Mouse (Mus musculus) ES-Bruce4 (cell line): ENCODE measurements around the gene Zmat5. TPM values are rescaled to one million over a fixed set of nuclear protein-coding genes. Genes with fewer than 3 reads are reported as not detected.

ENCODE experiments used
- H3K27ac ChIP-seq: 2 replicates; pipeline ENCODE4 v1.5.1; 2012; ENCODE audit warnings: low read length, inconsistent platforms; ENCODE audit not compliant: insufficient read depth
- H3K27me3 ChIP-seq: 2 replicates; pipeline ENCODE4 v1.6.1; 2012; ENCODE audit warnings: mild to moderate bottlenecking, low read length, inconsistent platforms; ENCODE audit not compliant: control insufficient read depth, poor library complexity, insufficient read depth, severe bottlenecking
- H3K36me3 ChIP-seq: 2 replicates; pipeline ENCODE4 v1.6.1; 2012; ENCODE audit warnings: inconsistent platforms, mild to moderate bottlenecking, low read length, moderate library complexity; ENCODE audit not compliant: control insufficient read depth, poor library complexity, insufficient read depth, severe bottlenecking
- H3K4me1 ChIP-seq: one replicate; pipeline ENCODE4 v1.8.1; 2011; ENCODE audit warnings: low read length; ENCODE audit not compliant: control insufficient read depth, insufficient read depth
- H3K4me3 ChIP-seq: 2 replicates; pipeline ENCODE4 v1.5.1; 2011; ENCODE audit warnings: low read depth, mild to moderate bottlenecking, low read length
- H3K9ac ChIP-seq: 2 replicates; pipeline ENCODE4 v1.6.1; 2012; ENCODE audit warnings: low read depth, mild to moderate bottlenecking, inconsistent platforms; ENCODE audit not compliant: poor library complexity, severe bottlenecking
- H3K9me3 ChIP-seq: replicated peaks from 2 replicates; pipeline ENCODE4 v1.6.1; 2012; ENCODE audit warnings: mild to moderate bottlenecking, low read length, inconsistent platforms; ENCODE audit not compliant: control insufficient read depth, poor library complexity, insufficient read depth, severe bottlenecking
- CTCF ChIP-seq: IDR thresholded peaks from one replicate; pipeline ENCODE4 v1.8.1; 2011; ENCODE audit warnings: low read depth, low read length
- EP300 ChIP-seq: IDR thresholded peaks from 2 replicates; pipeline ENCODE4 v1.6.1; 2011; ENCODE audit warnings: low read depth, low read length; ENCODE audit not compliant: insufficient read depth
- POLR2A ChIP-seq: IDR thresholded peaks from one replicate; pipeline ENCODE4 v1.8.1; 2011; ENCODE audit warnings: low read length; ENCODE audit not compliant: insufficient read depth
- polyA plus RNA-seq: library from polyadenylated mRNA; stranded (reverse); fragments of >200 nt; gene quantifications from 2 replicates; pipeline ENCODE4 v1.2.4, GENCODE M21; 2011; ENCODE audit warnings: low read depth; ENCODE audit not compliant: missing spikeins, insufficient read depth, insufficient read length

The Zmat5 gene
- polyA plus RNA-seq = 15.3 and 19.3 TPM in 2 replicates

GRCm38 (mm10) chr11:4704072-4704964, at the start of gene Zmat5, which contains the start of gene Uqcr10:
Gene Zmat5, plus strand, starts transcription at chr11:4704678.
Gene Uqcr10, minus strand, starts transcription at chr11:4704342.
- Histone ChIP-seq H3K36me3 (peaks cover 17% of the 10 kb centered on the region), H3K9me3 (no peaks in the 10 kb centered on the region), H3K9ac (peak within 1 kb of the TSS; percentile 72), H3K4me3 (peak within 1 kb of the TSS; percentile 92), H3K4me1 (no peaks in the 10 kb centered on the region), H3K27me3 (no peaks in the 10 kb centered on the region), H3K27ac (peak within 1 kb of the TSS; percentile 84)
- TF ChIP-seq POLR2A = peak; percentile 95
- TF ChIP-seq CTCF = no peak
- TF ChIP-seq EP300 = no peak

- peaks cover 9% of the 10 kb centered on the region for H3K36me3 ChIP-seq
- H3K27me3 ChIP-seq = no peaks in the 10 kb centered on the region
- no peak for TF ChIP-seq EP300
- no peak for TF ChIP-seq CTCF
- no peak for TF ChIP-seq POLR2A
Measured at GRCm38 (mm10) chr11:4659818-4660217, 44.7 kb upstream of the Zmat5 start.

GRCm38 (mm10) chr11:4660309-4661025, 44.0 kb upstream of the Zmat5 start:
- H3K4me1 ChIP-seq = peaks cover 1% of the 10 kb centered on the region
- no peaks in the 10 kb centered on the region for H3K9me3 ChIP-seq
- TF ChIP-seq EP300 = no peak
- TF ChIP-seq POLR2A = no peak
- no peak for TF ChIP-seq CTCF
- no peak overlapping the region for H3K4me3 ChIP-seq
- H3K27ac ChIP-seq = no peak overlapping the region
- H3K27me3 ChIP-seq = no peaks in the 10 kb centered on the region
- peaks cover 9% of the 10 kb centered on the region for H3K36me3 ChIP-seq
- no peak overlapping the region for H3K9ac ChIP-seq

More at GRCm38 (mm10) chr11:4659818-4660217, 44.7 kb upstream of the Zmat5 start:
- H3K4me1 ChIP-seq = peaks cover 1% of the 10 kb centered on the region
- no peaks in the 10 kb centered on the region for H3K9me3 ChIP-seq
- no peak overlapping the region for H3K27ac ChIP-seq
- H3K4me3 ChIP-seq = no peak overlapping the region
- no peak overlapping the region for H3K9ac ChIP-seq

- H3K4me1 ChIP-seq = no peaks in the 10 kb centered on the region
- no peak overlapping the region for H3K9ac ChIP-seq
- no peaks in the 10 kb centered on the region for H3K27me3 ChIP-seq
- TF ChIP-seq POLR2A (no peak), CTCF (no peak), EP300 (no peak)
- H3K4me3 ChIP-seq = no peak overlapping the region
- H3K36me3 ChIP-seq = peaks cover 9% of the 10 kb centered on the region
- H3K27ac ChIP-seq = no peak overlapping the region
- no peaks in the 10 kb centered on the region for H3K9me3 ChIP-seq
Measured at GRCm38 (mm10) chr11:4661324-4661723, 43.2 kb upstream of the Zmat5 start.

- 0 out of 2 replicates have a peak, but pooled peaks cover under 1% of the 10 kb centered on the region for H3K9me3 ChIP-seq
- H3K27me3 ChIP-seq = no peaks in the 10 kb centered on the region
- no peak overlapping the region for H3K4me3 ChIP-seq
- no peak overlapping the region for H3K27ac ChIP-seq
- no peak overlapping the region for H3K9ac ChIP-seq
- H3K36me3 ChIP-seq = peaks cover 9% of the 10 kb centered on the region
- no peak for TF ChIP-seq CTCF
- TF ChIP-seq EP300 = no peak
- no peak for TF ChIP-seq POLR2A
- H3K4me1 ChIP-seq = no peaks in the 10 kb centered on the region
Measured at GRCm38 (mm10) chr11:4661871-4662495, 42.5 kb upstream of the Zmat5 start.
